Mouse (Mus musculus) lung, postnatal 10 days (tissue): ENCODE results near the gene Gm13101.
A peak's percentile ranks its signal among the peaks of the same experiment; 100 is the strongest.
"Not testable (repeated sequence)": the region's sequence is repeated elsewhere in the genome, so short reads cannot be mapped to it uniquely, and the experiment has no call there.

Experiments
- DNase-seq: peaks from one replicate; pipeline ENCODE4 v3.0.0; 2021

Gene Gm13101

GRCm38 (mm10) chr4:143966850-143967249 is at the start of gene Gm13101:
Gene Gm13101, minus strand, starts transcription at chr4:143966950.
- DNase-seq = not testable (repeated sequence)

- DNase-seq = not testable (repeated sequence)
Measured at GRCm38 (mm10) chr4:143994269-143994668, 27.5 kb upstream of the Gm13101 start, which contains the start of gene Pramef17. Gene Pramef17, minus strand, starts transcription at chr4:143994369.

DNA sequence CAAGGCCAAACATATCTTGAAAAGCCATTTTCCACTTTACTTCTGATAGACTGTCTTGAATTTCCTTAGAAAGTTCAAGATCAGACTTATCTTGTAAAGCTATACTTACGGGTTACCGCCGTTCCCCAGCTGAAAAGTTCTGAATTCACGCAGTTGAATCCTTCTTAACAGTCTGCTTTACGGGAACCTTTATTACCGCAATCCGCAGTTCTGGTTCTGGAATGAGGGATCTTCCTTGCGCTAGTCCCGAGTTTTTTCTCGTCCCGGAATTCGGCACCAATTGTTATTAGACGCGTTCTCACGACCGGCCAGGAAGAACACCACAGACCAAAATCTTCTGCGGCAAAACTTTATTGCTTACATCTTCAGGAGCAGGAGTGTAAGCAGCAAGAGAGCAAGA is 21.4 kb upstream of the Gm13101 start:
- peak; percentile 59 for DNase-seq

- peak; percentile 24 for DNase-seq
Measured at GRCm38 (mm10) chr4:143987475-143987941, 20.8 kb upstream of the Gm13101 start.

DNA sequence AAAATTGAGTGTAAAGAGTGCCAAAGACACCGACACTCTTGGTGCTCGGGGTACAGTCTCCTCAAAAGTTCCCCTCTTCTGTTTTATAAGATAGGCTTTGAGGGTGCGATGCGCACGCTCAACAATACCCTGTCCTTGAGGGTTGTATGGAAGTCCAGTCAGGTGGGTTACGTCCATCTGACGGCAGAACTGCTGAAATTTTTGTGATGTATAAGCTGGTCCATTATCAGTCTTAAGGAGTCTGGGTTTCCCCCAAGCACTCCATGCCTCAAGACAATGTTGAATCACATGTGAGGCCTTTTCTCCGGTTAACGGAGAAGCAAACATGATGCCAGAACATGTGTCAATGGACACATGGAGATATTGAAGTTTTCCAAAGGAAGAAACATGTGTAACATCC is 19.0 kb upstream of the Gm13101 start:
- peak; percentile 23 for DNase-seq

DNA sequence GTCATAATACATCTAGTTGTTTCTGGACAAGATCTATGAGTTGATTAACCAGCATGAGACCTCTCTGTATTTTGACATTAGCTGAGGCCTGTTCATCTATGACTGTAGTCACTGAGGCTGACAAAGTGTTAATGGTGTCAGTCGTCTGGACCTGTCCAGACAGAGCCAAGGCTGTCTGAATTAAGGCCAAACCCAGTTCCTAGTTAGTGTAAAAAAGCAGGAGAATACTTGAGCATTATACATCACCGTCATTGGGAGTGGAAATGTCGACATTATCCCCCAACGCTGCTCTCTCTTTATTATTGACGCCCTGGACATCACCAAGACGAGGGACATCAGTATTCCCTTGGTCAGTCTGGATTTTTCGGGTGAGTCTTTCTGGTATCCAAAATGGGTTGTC is 18.4 kb upstream of the Gm13101 start:
- DNase-seq = peak; percentile 10

DNA sequence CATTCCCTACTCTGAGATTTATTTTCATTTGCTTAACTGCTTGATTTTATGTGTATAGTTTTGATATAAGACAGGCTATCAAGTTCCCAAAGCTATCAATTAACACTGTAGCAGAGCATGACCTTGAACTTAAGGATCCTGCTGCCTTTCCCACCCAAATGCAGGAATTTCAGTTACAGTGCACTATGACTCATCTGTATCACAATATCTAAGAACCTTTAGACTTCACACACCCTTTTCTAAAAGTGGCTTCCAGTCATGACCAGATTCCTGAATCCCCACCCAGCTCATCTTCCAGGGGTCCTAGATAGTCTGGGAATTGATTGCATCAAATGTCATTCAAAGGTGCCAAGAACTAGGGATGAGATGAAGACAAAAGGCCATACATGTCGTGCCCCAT is 16.7 kb upstream of the Gm13101 start:
- not testable (repeated sequence) for DNase-seq

DNA sequence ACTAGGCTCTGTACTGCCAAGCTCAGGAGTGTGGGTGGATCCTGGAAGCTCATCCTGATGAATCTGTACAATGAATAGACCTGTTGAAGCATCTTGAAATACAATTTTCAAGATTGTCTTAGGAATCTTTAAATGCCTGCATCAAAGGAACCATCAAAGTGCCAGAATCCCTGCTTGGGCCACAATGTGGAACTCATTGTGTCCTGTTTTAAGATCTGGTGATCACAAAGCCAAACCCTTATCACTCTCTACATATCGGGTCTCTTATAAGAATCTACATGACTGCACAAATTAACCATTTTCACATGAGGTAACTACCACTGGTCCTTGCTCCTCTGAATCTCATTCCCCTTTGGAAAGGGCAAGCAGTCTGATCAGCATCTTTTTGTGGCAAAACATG is 15.8 kb downstream of the Gm13101 start, which contains the start of gene Pramef25:
Gene Pramef25 (minus strand): TSS at position 101 of the 400 bp plus-strand sequence.
- not testable (repeated sequence) for DNase-seq
